Comparison of ENCODE assay signal across 7 mouse cellular contexts in the genomic region with DNA sequence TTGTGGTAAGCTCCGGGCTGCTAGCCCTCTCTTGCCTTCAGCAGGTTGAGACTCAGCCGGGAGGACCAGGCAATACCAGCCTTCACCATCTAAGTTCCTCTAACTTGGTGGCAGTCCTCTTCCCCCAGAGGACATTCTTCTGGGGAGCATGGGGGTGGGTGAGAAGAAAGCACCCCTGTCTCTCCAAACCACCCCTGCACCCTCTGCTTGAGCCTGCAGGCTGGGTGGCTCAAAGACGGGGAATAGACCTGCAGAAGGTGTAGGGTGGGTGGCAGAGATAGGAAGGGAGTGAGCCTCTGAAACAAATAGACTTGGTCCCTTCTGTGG. TPM values are rescaled to one million over a fixed set of nuclear protein-coding genes. Genes with fewer than 3 reads are reported as not detected.
DNase-seq lines count a peak whose midpoint lies in the region; ATAC-seq lines count a peak whose summit lies in the region.

No protein-coding gene starts in this region.

- peak overlapping the region; percentile 91 for H3K4me2 ChIP-seq in lung, embryonic 16.5 days (ENCODE audit: low read depth, low read length)
- H3K4me2 ChIP-seq in forebrain, embryonic 14.5 days (ENCODE audit: low read length): peak overlapping the region; percentile 97
- H3K4me2 ChIP-seq in limb, embryonic 13.5 days (replicated peaks): peak overlapping the region; percentile 99
- peak overlapping the region; percentile 86 for H3K4me2 ChIP-seq in stomach, embryonic 16.5 days (ENCODE audit: low read depth, low read length)

- H3K9ac ChIP-seq in lung, embryonic 16.5 days (ENCODE audit: low read length): peak overlapping the region; percentile 49
- H3K9ac ChIP-seq in forebrain, embryonic 14.5 days (ENCODE audit: low read length): peak overlapping the region; percentile 84
- H3K9ac ChIP-seq in limb, embryonic 13.5 days: peak overlapping the region; percentile 70; the same call in 1 of the 2 replicates
- peak overlapping the region; percentile 76 for H3K9ac ChIP-seq in stomach, embryonic 16.5 days (ENCODE audit: low read length)

- no peaks in the 10 kb centered on the region for H3K36me3 ChIP-seq in lung, embryonic 16.5 days (ENCODE audit: control insufficient read depth, insufficient read depth, low read length)
- no peaks in the 10 kb centered on the region for H3K36me3 ChIP-seq in forebrain, embryonic 14.5 days (ENCODE audit: control insufficient read depth, insufficient read depth, low read length)
- no peaks in the 10 kb centered on the region for H3K36me3 ChIP-seq in limb, embryonic 13.5 days
- no peaks in the 10 kb centered on the region for H3K36me3 ChIP-seq in stomach, embryonic 16.5 days (ENCODE audit: control insufficient read depth, insufficient read depth, low read length)

- peak; percentile 3; the same call in 1 of the 2 replicates for ATAC-seq in lung, embryonic 16.5 days (ENCODE audit: low read depth)
- ATAC-seq in forebrain, embryonic 14.5 days: no peak
- ATAC-seq in limb, embryonic 13.5 days (ENCODE audit: low FRiP score, low read depth): 0 out of 2 replicates have a peak, but pooled peaks have one; percentile 4
- ATAC-seq in stomach, embryonic 16.5 days (ENCODE audit: insufficient read depth, low FRiP score): no peak

- H3K4me3 ChIP-seq in lung, embryonic 16.5 days (ENCODE audit: low read length): peak overlapping the region; percentile 52
- peak overlapping the region; percentile 68 for H3K4me3 ChIP-seq in forebrain, embryonic 14.5 days (ENCODE audit: low read depth, low read length)
- peak overlapping the region; percentile 64 for H3K4me3 ChIP-seq in limb, embryonic 13.5 days
- H3K4me3 ChIP-seq in stomach, embryonic 16.5 days (replicated peaks; ENCODE audit: low read length): peak overlapping the region; percentile 61

- H3K9me3 ChIP-seq in lung, embryonic 16.5 days (ENCODE audit: control insufficient read depth, low read length): no peaks in the 10 kb centered on the region
- H3K9me3 ChIP-seq in forebrain, embryonic 14.5 days (replicated peaks; ENCODE audit: control insufficient read depth, low read length): no peaks in the 10 kb centered on the region
- no peaks in the 10 kb centered on the region for H3K9me3 ChIP-seq in limb, embryonic 13.5 days
- no peaks in the 10 kb centered on the region for H3K9me3 ChIP-seq in stomach, embryonic 16.5 days (replicated peaks; ENCODE audit: control insufficient read depth, low read length)

- no peak overlapping the region for H3K27ac ChIP-seq in lung, embryonic 16.5 days (ENCODE audit: low read length)
- peak overlapping the region; percentile 60 for H3K27ac ChIP-seq in forebrain, embryonic 14.5 days (ENCODE audit: low read depth, low read length)
- no peak overlapping the region for H3K27ac ChIP-seq in limb, embryonic 13.5 days
- H3K27ac ChIP-seq in stomach, embryonic 16.5 days (ENCODE audit: low read length): no peak overlapping the region

- 20% methylated on average over 3 of the region's 3 CpGs for WGBS in lung, embryonic 16.5 days
- WGBS in forebrain, embryonic 14.5 days: 19% methylated on average over 3 of the region's 3 CpGs
- 19% methylated on average over 3 of the region's 3 CpGs for WGBS in limb, embryonic 13.5 days
- 15% methylated on average over 3 of the region's 3 CpGs for WGBS in stomach, embryonic 16.5 days

- peaks cover 4% of the 10 kb centered on the region; the same call in 1 of the 2 replicates for H3K4me1 ChIP-seq in lung, embryonic 16.5 days (replicated peaks; ENCODE audit: control insufficient read depth, insufficient read depth, low read length)
- peaks cover 3% of the 10 kb centered on the region for H3K4me1 ChIP-seq in forebrain, embryonic 14.5 days (ENCODE audit: control insufficient read depth, insufficient read depth, low read length)
- peaks cover 8% of the 10 kb centered on the region; the same call in 1 of the 2 replicates for H3K4me1 ChIP-seq in limb, embryonic 13.5 days
- 0 out of 2 replicates have a peak, but pooled peaks cover 5% of the 10 kb centered on the region for H3K4me1 ChIP-seq in stomach, embryonic 16.5 days (ENCODE audit: control insufficient read depth, insufficient read depth, low read length)

- H3K27me3 ChIP-seq in lung, embryonic 16.5 days (ENCODE audit: control insufficient read depth, insufficient read depth, low read depth, low read length): peaks cover 23% of the 10 kb centered on the region
- no peaks in the 10 kb centered on the region for H3K27me3 ChIP-seq in forebrain, embryonic 14.5 days (replicated peaks; ENCODE audit: control insufficient read depth, insufficient read depth, low read length)
- peaks cover 50% of the 10 kb centered on the region for H3K27me3 ChIP-seq in limb, embryonic 13.5 days
- peaks cover 5% of the 10 kb centered on the region; the same call in 1 of the 2 replicates for H3K27me3 ChIP-seq in stomach, embryonic 16.5 days (ENCODE audit: control insufficient read depth, insufficient read depth, low read length)

- DNase-seq in lung, postnatal 25 days (ENCODE audit: low spot score): no peak
- DNase-seq in forebrain, embryonic 14.5 days (ENCODE audit: low spot score): no peak
- no peak for DNase-seq in Muller cell, postnatal 12 days (ENCODE audit: inconsistent ontology term)
- no peak for DNase-seq in cerebellum, postnatal 25 days

RNA-seq across cellular contexts. Expression of a gene that starts 1.3 kb away (rescaled TPM):
- polyA plus RNA-seq in lung, embryonic 16.5 days (2015; fragmentation: Nextera tagmentation; extraction: Ambion mirVana): 0.80 and 0.85 TPM in 2 replicates
- polyA plus RNA-seq in forebrain, embryonic 14.5 days (2014; fragmentation: Nextera tagmentation; extraction: Ambion mirVana): 4.4 and 6.7 TPM in 2 replicates
- polyA plus RNA-seq in limb, embryonic 13.5 days (2015; fragmentation: Nextera tagmentation; extraction: Ambion mirVana): 0.08 and 0.19 TPM in 2 replicates
- polyA plus RNA-seq in stomach, embryonic 16.5 days (2015; fragmentation: Nextera tagmentation; extraction: Ambion mirVana): 2.3 TPM in 2 replicates

Comparison
In these comparisons a context has a peak if more than half of its experiments do, and no peak if none do; other contexts are left out.
1. ATAC-seq: peak in lung, embryonic 16.5 days (single experiment) and limb, embryonic 13.5 days (single experiment); none in forebrain, embryonic 14.5 days (single experiment) and stomach, embryonic 16.5 days (single experiment).
2. Peak in every context shown above with its lines, with median percentiles within 50 percentile points of each other: H3K4me2 ChIP-seq, H3K4me3 ChIP-seq and H3K9ac ChIP-seq.